Mouse (Mus musculus) embryonic fibroblast, embryonic 13.5 days (primary cell): ENCODE measurements around the gene Sult4a1.

Experiments used
- CTCF ChIP-seq: IDR thresholded peaks from 2 replicates; pipeline ENCODE4 v1.5.1; 2011; ENCODE audit warnings: mild to moderate bottlenecking, control low read depth, low read length, moderate library complexity, borderline replicate concordance; ENCODE audit not compliant: insufficient read depth
- POLR2A ChIP-seq: IDR thresholded peaks from 2 replicates; pipeline ENCODE4 v1.6.1; 2011; ENCODE audit warnings: low read depth, mild to moderate bottlenecking, control low read depth, low read length, moderate library complexity

DNA sequence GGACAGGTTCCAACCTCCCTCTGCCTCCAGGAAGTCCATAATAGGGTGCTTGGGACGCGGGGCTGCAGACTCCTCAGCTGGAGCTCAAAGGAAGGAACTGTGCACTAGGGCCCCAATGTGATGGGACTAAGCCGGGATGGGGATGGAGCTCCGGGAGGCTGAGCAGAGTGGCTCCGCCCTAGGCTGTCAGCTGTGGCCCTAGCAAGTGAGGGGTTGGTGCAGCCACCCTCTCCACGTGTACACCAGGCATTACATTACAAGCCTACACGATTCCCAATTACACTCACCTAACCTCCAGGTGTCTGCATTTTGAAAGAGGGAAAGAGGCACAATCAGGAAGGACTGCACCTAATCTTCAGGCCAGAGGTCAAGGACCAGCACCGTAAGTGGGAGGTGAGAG is 17.5 kb upstream of the Sult4a1 start, which contains the start of gene Pnpla5:
- TF ChIP-seq POLR2A (no peak), CTCF (no peak)
